Mouse (Mus musculus): ENCODE data around the gene Anln. TPM values are rescaled to one million over a fixed set of nuclear protein-coding genes. Genes with fewer than 3 reads are reported as not detected.

Gene Anln
- polyA plus RNA-seq, 1 experiment from 2014 or later = 40.4 TPM

GRCm38 (mm10) chr9:22307156-22307919 lies 81.7 kb downstream of the Anln start, which contains the start of gene Zfp810:
Gene Zfp810 (minus strand): TSS chr9:22307648.
- Histone ChIP-seq H3K27ac (replicated peaks) (peak within 1 kb of the TSS; percentile 99), H3K9me3 (replicated peaks) (peaks cover 25% of the 10 kb centered on the region)
- under 1% methylated on average over 56 of the region's 56 CpGs for WGBS

DNA sequence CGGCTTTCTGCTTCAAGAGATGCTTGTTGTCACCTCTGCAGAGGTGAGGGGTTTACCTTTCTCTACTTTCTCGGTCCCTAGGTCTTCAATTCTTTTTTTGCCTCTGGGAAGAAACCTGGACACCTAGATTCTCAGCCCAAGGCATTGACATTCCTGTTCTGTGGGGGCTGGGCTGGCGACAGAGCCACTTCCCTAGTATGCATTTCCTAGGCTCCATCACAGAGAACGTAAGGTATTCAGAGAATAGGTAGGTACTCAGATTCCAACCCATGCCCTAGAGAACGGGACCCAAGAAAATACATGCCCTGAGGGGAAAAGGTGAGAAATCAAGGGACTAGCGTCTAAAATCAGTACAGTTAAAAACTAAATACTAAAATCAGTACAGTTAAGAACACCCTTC lies 82.3 kb downstream of the Anln start:
- Histone ChIP-seq H3K36me3 (peaks cover 36% of the 10 kb centered on the region), H3K4me3 (peak overlapping the region; percentile 96), H3K27ac (replicated peaks) (peak overlapping the region; percentile 99), H3K4me1 (peaks cover 10% of the 10 kb centered on the region), H3K27me3 (ENCODE audit: low read depth, poor library complexity, severe bottlenecking) (no peaks in the 10 kb centered on the region), H3K9me3 (replicated peaks) (peaks cover 19% of the 10 kb centered on the region)
- 22% methylated on average over 6 of the region's 6 CpGs for WGBS
- DNase-seq (ENCODE audit: low spot score) = peak; percentile 21

More at GRCm38 (mm10) chr9:22307156-22307919, 81.7 kb downstream of the Anln start, which contains the start of gene Zfp810:
- H3K4me1 ChIP-seq = peaks cover 10% of the 10 kb centered on the region
- peak within 1 kb of the TSS; percentile 96 for H3K4me3 ChIP-seq
- peak; percentile 97 for DNase-seq (ENCODE audit: low spot score)
- H3K36me3 ChIP-seq = peaks cover 30% of the 10 kb centered on the region
- no peaks in the 10 kb centered on the region for H3K27me3 ChIP-seq (ENCODE audit: low read depth, poor library complexity, severe bottlenecking)

- DNase-seq (ENCODE audit: low spot score) = no peak
Observed at GRCm38 (mm10) chr9:22302199-22302598, 86.8 kb downstream of the Anln start.

More at GRCm38 (mm10) chr9:22302199-22302598, 86.8 kb downstream of the Anln start:
- H3K36me3 ChIP-seq = peaks cover 81% of the 10 kb centered on the region
- peaks cover 10% of the 10 kb centered on the region for H3K4me1 ChIP-seq
- peaks cover 19% of the 10 kb centered on the region for H3K9me3 ChIP-seq (replicated peaks)
- no peak overlapping the region for H3K27ac ChIP-seq (replicated peaks)
- no peaks in the 10 kb centered on the region for H3K27me3 ChIP-seq (ENCODE audit: low read depth, poor library complexity, severe bottlenecking)
- WGBS = 100% methylated on average over 1 of the region's 1 CpGs
- H3K4me3 ChIP-seq = no peak overlapping the region

Other genes starting within 250 kb of the Anln start
- gene Pigyl, start 232.3 kb downstream of the Anln start, polyA plus RNA-seq (2016; fragmentation: Nextera tagmentation; extraction: Ambion mirVana) = 57.8 and 60.3 TPM in 2 replicates
- 0.25 TPM in 2 replicates for gene Zfp872, start 201.1 kb downstream of the Anln start, polyA plus RNA-seq (2016; fragmentation: Nextera tagmentation; extraction: Ambion mirVana)
- 10.4 and 11.6 TPM in 2 replicates for gene Zfp809, start 163.5 kb downstream of the Anln start, polyA plus RNA-seq (2016; fragmentation: Nextera tagmentation; extraction: Ambion mirVana)
- 5.7 and 6.8 TPM in 2 replicates for gene Zfp599, start 129.3 kb downstream of the Anln start, polyA plus RNA-seq (2016; fragmentation: Nextera tagmentation; extraction: Ambion mirVana)
- 23.1 and 30.3 TPM in 2 replicates for gene Zfp810, start 81.5 kb downstream of the Anln start, polyA plus RNA-seq (2016; fragmentation: Nextera tagmentation; extraction: Ambion mirVana)
- 9.5 and 10.4 TPM in 2 replicates for gene 9530077C05Rik, start 22.3 kb upstream of the Anln start, polyA plus RNA-seq (2016; fragmentation: Nextera tagmentation; extraction: Ambion mirVana)
- not detected in 2 replicates for gene Gm17545, start 65.1 kb upstream of the Anln start, polyA plus RNA-seq (2016; fragmentation: Nextera tagmentation; extraction: Ambion mirVana)
- 42.9 and 46.5 TPM in 2 replicates for gene Rp9, start 80.6 kb upstream of the Anln start, polyA plus RNA-seq (2016; fragmentation: Nextera tagmentation; extraction: Ambion mirVana)
- gene Bbs9, start 86.5 kb upstream of the Anln start, polyA plus RNA-seq (2016; fragmentation: Nextera tagmentation; extraction: Ambion mirVana) = 12.5 and 13.2 TPM in 2 replicates

All from midbrain, embryonic 10.5 days (tissue).